Mouse (Mus musculus): ENCODE results near the gene Hecw1. TPM values are rescaled to one million over a fixed set of nuclear protein-coding genes. Genes with fewer than 3 reads are reported as not detected.

Hecw1 gene
- 0.85 and 1.0 TPM in 2 replicates for polyA plus RNA-seq (2015; fragmentation: Nextera tagmentation; extraction: Ambion mirVana)

- H3K36me3 ChIP-seq, result no peaks in the 10 kb centered on the region
- H3K27ac ChIP-seq (replicated peaks), result no peak within 1 kb of the TSS
- H3K27me3 ChIP-seq, result peaks cover 27% of the 10 kb centered on the region
- H3K4me3 ChIP-seq (replicated peaks), result peak within 1 kb of the TSS; percentile 54
- peak; percentile 69 for ATAC-seq (ENCODE audit: insufficient number of reproducible peaks, low FRiP score, low TSS enrichment, low read depth)
- H3K4me2 ChIP-seq (replicated peaks), result peak within 1 kb of the TSS; percentile 94
- 2% methylated on average over 15 of the region's 15 CpGs for WGBS
- peaks cover 15% of the 10 kb centered on the region for H3K4me1 ChIP-seq
- no peaks in the 10 kb centered on the region for H3K9me3 ChIP-seq (replicated peaks)
- no peak within 1 kb of the TSS for H3K9ac ChIP-seq
Observed at GRCm38 (mm10) chr13:14522906-14523269, at the start of gene Hecw1. Gene Hecw1, minus strand, starts transcription at chr13:14523228.

DNA sequence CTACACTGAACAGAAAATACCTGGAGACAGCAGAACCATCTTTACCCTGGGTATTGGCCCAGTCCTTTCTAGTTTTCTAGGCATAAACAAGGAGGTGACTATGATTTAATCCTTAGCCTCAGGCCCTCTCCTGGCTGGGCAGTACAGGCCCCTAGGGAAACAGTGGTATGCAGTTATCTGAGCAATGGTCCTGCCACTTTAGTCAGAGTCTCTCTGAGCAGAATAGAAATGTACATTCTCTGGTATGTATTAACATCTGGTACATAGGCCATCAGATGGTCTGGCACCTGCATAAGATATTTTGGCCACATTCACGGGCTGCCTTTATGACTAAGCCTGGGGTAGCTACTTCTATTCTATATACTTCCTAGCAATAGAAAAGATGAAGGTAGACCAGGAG, 38.3 kb upstream of the Hecw1 start:
- Histone ChIP-seq H3K4me3 (replicated peaks) (no peak overlapping the region), H3K4me2 (replicated peaks) (no peak overlapping the region), H3K4me1 (no peaks in the 10 kb centered on the region), H3K36me3 (no peaks in the 10 kb centered on the region), H3K9me3 (replicated peaks) (no peaks in the 10 kb centered on the region), H3K9ac (no peak overlapping the region), H3K27ac (replicated peaks) (no peak overlapping the region), H3K27me3 (no peaks in the 10 kb centered on the region)
- 69% methylated on average over 1 of the region's 1 CpGs for WGBS
- ATAC-seq (ENCODE audit: insufficient number of reproducible peaks, low FRiP score, low TSS enrichment, low read depth), result no peak

- Histone ChIP-seq H3K9me3 (replicated peaks) (no peaks in the 10 kb centered on the region), H3K4me3 (replicated peaks) (no peak overlapping the region), H3K4me1 (no peaks in the 10 kb centered on the region), H3K27ac (replicated peaks) (no peak overlapping the region), H3K36me3 (no peaks in the 10 kb centered on the region), H3K27me3 (no peaks in the 10 kb centered on the region), H3K9ac (no peak overlapping the region), H3K4me2 (replicated peaks) (no peak overlapping the region)
- ATAC-seq (ENCODE audit: insufficient number of reproducible peaks, low FRiP score, low TSS enrichment, low read depth), result no peak
- whole genome bisulfite sequencing, result 70% methylated on average over 2 of the region's 2 CpGs
Observed at GRCm38 (mm10) chr13:14552628-14553027, 29.6 kb upstream of the Hecw1 start.

- ATAC-seq (ENCODE audit: insufficient number of reproducible peaks, low FRiP score, low TSS enrichment, low read depth), result no peak
- Histone ChIP-seq H3K9ac (no peak overlapping the region), H3K4me1 (no peaks in the 10 kb centered on the region), H3K4me3 (replicated peaks) (no peak overlapping the region), H3K27ac (replicated peaks) (no peak overlapping the region), H3K27me3 (no peaks in the 10 kb centered on the region), H3K36me3 (no peaks in the 10 kb centered on the region), H3K9me3 (replicated peaks) (no peaks in the 10 kb centered on the region), H3K4me2 (replicated peaks) (no peak overlapping the region)
- 52% methylated on average over 5 of the region's 5 CpGs for WGBS
Observed at GRCm38 (mm10) chr13:14542860-14543259, 19.8 kb upstream of the Hecw1 start.

DNA sequence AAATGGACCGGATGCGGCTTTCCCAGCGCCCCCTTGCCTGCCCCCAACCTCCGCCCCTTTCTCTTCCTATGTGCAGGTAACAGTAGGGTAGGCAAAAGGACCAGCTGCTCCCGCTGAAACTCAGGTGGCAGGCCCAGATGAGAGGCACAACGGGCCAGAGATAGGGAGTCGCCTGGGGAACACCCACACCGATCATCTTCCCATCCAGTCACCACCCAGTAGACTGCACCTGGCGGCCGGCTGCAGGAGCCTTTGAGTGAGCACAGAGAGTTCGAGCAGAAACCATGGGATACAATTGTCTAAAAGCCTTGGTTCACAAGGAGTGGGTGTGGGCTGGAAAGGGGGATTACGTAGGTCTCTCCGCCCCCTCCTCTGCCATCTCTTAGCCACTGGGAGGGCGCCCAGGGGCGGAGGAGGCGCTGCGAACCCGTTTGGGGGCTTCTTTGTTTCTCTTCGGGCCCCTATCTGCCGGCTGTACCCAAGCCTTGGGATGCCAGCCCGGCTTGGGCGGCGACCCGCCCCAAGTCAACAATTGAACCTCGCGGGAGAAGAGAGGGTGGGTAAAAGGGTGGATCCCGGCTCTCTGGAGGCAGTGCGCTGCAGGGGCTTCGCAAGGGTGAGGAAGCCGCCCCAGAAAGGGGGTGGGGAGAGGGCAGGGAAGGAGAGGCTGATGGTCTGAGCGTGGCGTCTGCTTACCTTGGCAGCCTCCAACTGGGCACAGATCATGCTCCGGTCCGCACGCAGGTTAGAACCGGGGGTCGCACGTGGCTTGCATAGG, 711 bp downstream of the Hecw1 start:
- H3K36me3 ChIP-seq, result no peaks in the 10 kb centered on the region
- H3K4me1 ChIP-seq, result peaks cover 15% of the 10 kb centered on the region
- no peak overlapping the region for H3K27ac ChIP-seq (replicated peaks)
- peak overlapping the region; percentile 54 for H3K4me3 ChIP-seq (replicated peaks)
- no peaks in the 10 kb centered on the region for H3K9me3 ChIP-seq (replicated peaks)
- peak overlapping the region; percentile 94 for H3K4me2 ChIP-seq (replicated peaks)
- H3K9ac ChIP-seq, result no peak overlapping the region
- H3K27me3 ChIP-seq, result peaks cover 27% of the 10 kb centered on the region
- 2% methylated on average over 38 of the region's 38 CpGs for WGBS
- ATAC-seq (ENCODE audit: insufficient number of reproducible peaks, low FRiP score, low TSS enrichment, low read depth), result peak; percentile 81

DNA sequence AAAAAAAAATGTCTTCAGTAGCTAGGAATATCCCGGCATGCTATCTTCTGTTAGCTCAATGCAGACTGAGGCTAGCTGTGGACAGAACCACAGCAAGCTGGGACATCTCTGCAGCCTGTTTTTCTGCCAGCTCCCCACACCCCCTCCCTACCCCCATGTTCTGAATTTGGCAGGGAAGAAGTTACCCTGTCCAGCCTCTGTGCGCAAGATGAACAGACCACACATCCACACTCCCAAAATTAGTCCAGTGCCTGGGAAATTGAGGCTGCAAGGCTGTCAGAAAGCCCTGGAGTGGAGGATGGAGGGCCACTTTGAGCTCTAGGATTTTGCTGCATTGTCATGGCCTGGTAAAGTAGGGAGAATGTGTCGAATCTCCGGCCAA, 1.3 kb downstream of the Hecw1 start:
- Histone ChIP-seq H3K4me1 (peaks cover 15% of the 10 kb centered on the region), H3K9me3 (replicated peaks) (no peaks in the 10 kb centered on the region), H3K27me3 (peaks cover 27% of the 10 kb centered on the region), H3K9ac (no peak overlapping the region), H3K36me3 (no peaks in the 10 kb centered on the region), H3K27ac (replicated peaks) (no peak overlapping the region), H3K4me3 (replicated peaks) (peak overlapping the region; percentile 54), H3K4me2 (replicated peaks) (peak overlapping the region; percentile 94)
- no peak for ATAC-seq (ENCODE audit: insufficient number of reproducible peaks, low FRiP score, low TSS enrichment, low read depth)
- 13% methylated on average over 4 of the region's 4 CpGs for WGBS

DNA sequence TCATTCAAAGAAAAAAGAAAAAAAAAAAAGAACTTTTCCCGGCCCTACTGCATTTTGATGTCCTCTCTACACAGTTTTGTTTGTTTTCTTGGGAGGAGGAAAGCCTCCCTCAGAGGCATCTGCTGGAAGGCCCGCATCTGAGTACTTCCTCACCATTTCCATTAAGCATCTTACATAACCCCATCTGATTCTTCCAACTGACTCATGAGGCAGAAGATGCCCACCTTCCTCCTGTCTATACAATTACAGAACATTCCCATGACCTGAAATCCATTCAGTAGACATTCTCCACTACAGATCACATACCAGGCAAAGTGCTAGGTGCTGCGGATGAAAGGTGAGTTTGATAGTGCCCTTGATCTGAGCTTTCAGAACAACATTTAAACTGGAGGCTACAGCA, 3.4 kb downstream of the Hecw1 start:
- Histone ChIP-seq H3K9ac (no peak overlapping the region), H3K4me1 (peaks cover 15% of the 10 kb centered on the region), H3K4me2 (replicated peaks) (no peak overlapping the region), H3K36me3 (no peaks in the 10 kb centered on the region), H3K9me3 (replicated peaks) (no peaks in the 10 kb centered on the region), H3K27me3 (peaks cover 27% of the 10 kb centered on the region), H3K4me3 (replicated peaks) (no peak overlapping the region), H3K27ac (replicated peaks) (no peak overlapping the region)
- no peak for ATAC-seq (ENCODE audit: insufficient number of reproducible peaks, low FRiP score, low TSS enrichment, low read depth)
- WGBS, result 80% methylated on average over 3 of the region's 3 CpGs

GRCm38 (mm10) chr13:14517478-14517877, 5.5 kb downstream of the Hecw1 start:
- Histone ChIP-seq H3K36me3 (no peaks in the 10 kb centered on the region), H3K4me1 (peaks cover 11% of the 10 kb centered on the region), H3K9me3 (replicated peaks) (no peaks in the 10 kb centered on the region), H3K9ac (no peak overlapping the region), H3K4me2 (replicated peaks) (no peak overlapping the region), H3K4me3 (replicated peaks) (no peak overlapping the region), H3K27ac (replicated peaks) (no peak overlapping the region), H3K27me3 (peaks cover 15% of the 10 kb centered on the region)
- 78% methylated on average over 3 of the region's 3 CpGs for WGBS
- ATAC-seq (ENCODE audit: insufficient number of reproducible peaks, low FRiP score, low TSS enrichment, low read depth), result no peak

- no peak overlapping the region for H3K27ac ChIP-seq (replicated peaks)
- no peaks in the 10 kb centered on the region for H3K4me1 ChIP-seq
- no peaks in the 10 kb centered on the region for H3K27me3 ChIP-seq
- H3K9ac ChIP-seq, result no peak overlapping the region
- no peak overlapping the region for H3K4me3 ChIP-seq (replicated peaks)
- no peak for ATAC-seq (ENCODE audit: insufficient number of reproducible peaks, low FRiP score, low TSS enrichment, low read depth)
- H3K9me3 ChIP-seq (replicated peaks), result no peaks in the 10 kb centered on the region
- no peak overlapping the region for H3K4me2 ChIP-seq (replicated peaks)
- no peaks in the 10 kb centered on the region for H3K36me3 ChIP-seq
- 68% methylated on average over 2 of the region's 2 CpGs for WGBS
Observed at GRCm38 (mm10) chr13:14515106-14515505, 7.9 kb downstream of the Hecw1 start.

GRCm38 (mm10) chr13:14513934-14514333, 9.1 kb downstream of the Hecw1 start:
- Histone ChIP-seq H3K4me2 (replicated peaks) (no peak overlapping the region), H3K9me3 (replicated peaks) (no peaks in the 10 kb centered on the region), H3K4me1 (no peaks in the 10 kb centered on the region), H3K27me3 (no peaks in the 10 kb centered on the region), H3K4me3 (replicated peaks) (no peak overlapping the region), H3K27ac (replicated peaks) (no peak overlapping the region), H3K36me3 (no peaks in the 10 kb centered on the region), H3K9ac (no peak overlapping the region)
- ATAC-seq (ENCODE audit: insufficient number of reproducible peaks, low FRiP score, low TSS enrichment, low read depth), result no peak

GRCm38 (mm10) chr13:14506765-14507164, 16.3 kb downstream of the Hecw1 start:
- Histone ChIP-seq H3K9ac (no peak overlapping the region), H3K27me3 (no peaks in the 10 kb centered on the region), H3K9me3 (replicated peaks) (no peaks in the 10 kb centered on the region), H3K36me3 (no peaks in the 10 kb centered on the region), H3K4me3 (replicated peaks) (no peak overlapping the region), H3K27ac (replicated peaks) (no peak overlapping the region), H3K4me2 (replicated peaks) (no peak overlapping the region), H3K4me1 (no peaks in the 10 kb centered on the region)
- WGBS, result 86% methylated on average over 5 of the region's 5 CpGs
- no peak for ATAC-seq (ENCODE audit: insufficient number of reproducible peaks, low FRiP score, low TSS enrichment, low read depth)

GRCm38 (mm10) chr13:14500251-14500650, 22.8 kb downstream of the Hecw1 start:
- no peaks in the 10 kb centered on the region for H3K36me3 ChIP-seq
- no peaks in the 10 kb centered on the region for H3K27me3 ChIP-seq
- no peak overlapping the region for H3K9ac ChIP-seq
- no peak overlapping the region for H3K4me3 ChIP-seq (replicated peaks)
- ATAC-seq (ENCODE audit: insufficient number of reproducible peaks, low FRiP score, low TSS enrichment, low read depth), result no peak
- WGBS, result 18% methylated on average over 1 of the region's 1 CpGs
- H3K27ac ChIP-seq (replicated peaks), result no peak overlapping the region
- no peak overlapping the region for H3K4me2 ChIP-seq (replicated peaks)
- H3K9me3 ChIP-seq (replicated peaks), result no peaks in the 10 kb centered on the region
- no peaks in the 10 kb centered on the region for H3K4me1 ChIP-seq

Data from embryonic facial prominence, embryonic 15.5 days (tissue).